Mouse (Mus musculus) monocyte, adult 59 days (primary cell): ENCODE data around the gene Fthl17a. TPM values are rescaled to one million over a fixed set of nuclear protein-coding genes. Genes with fewer than 3 reads are reported as not detected.

Experiments
- total RNA-seq, 2 experiments: library from RNA; stranded (reverse); gene quantifications; one replicate each; pipeline ENCODE4 v1.2.4; 2023

The Fthl17a gene
- total RNA-seq: not detected

GRCm38 (mm10) chrX:85249379-85249778 lies at the start of gene Fthl17a:
Gene Fthl17a (plus strand): TSS chrX:85249679.

